Mouse (Mus musculus): ENCODE results near the gene Tat.

GRCm38 (mm10) chr8:110039659-110040058, 49.4 kb downstream of the Tat start, which contains the start of gene Chst4:
- TF ChIP-seq CTCF (IDR thresholded peaks at IDR 0.05; ENCODE audit: low read depth, low read length) (no peak), GATA1 (IDR thresholded peaks at IDR 0.05; ENCODE audit: borderline replicate concordance, low read length) (no peak), GATA2 (IDR thresholded peaks at IDR 0.05; ENCODE audit: borderline replicate concordance, low read depth, low read length) (no peak), TAL1 (conservative IDR thresholded peaks at IDR 0.05; ENCODE audit: low read depth, low read length) (no peak)
